Mouse (Mus musculus): ENCODE measurements at regions not wholly inside any gene's neighbourhood (a gene's known extent, or its start where the extent isn't known, plus 50 kb on each side); places are given as distances from the start of the nearest gene placed in this dataset.

DNA sequence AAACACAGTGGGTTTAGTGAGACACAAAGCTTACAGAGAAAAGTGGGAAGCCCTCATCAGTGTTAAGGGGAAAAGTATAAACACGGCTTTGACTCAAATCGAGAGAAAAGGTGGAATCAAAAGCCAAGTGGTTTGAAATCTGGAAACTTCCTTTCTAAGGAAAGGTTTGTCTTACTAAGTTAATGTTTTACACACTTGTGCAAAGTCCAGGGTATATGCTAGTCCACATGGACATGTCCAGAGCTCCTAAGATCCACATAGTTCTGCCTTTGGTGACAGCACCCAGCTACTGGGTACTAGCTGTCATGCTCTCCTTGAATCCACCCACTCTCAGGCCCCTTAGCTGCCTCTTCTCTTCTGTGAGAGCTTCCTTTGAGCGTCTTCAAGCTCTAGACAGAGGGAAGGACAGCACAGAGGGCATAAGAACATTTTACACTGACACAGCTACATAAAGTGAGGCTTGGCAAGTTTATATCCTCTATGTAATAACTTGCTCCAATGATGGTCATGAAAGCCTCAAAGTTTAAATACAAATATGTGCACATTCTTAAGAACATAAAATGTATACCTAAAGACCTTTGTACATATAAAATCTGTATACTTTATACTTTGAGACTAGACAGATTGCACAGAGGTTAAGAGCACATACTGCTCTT, 52.2 kb upstream of the Nt5e start:
- no peak for DNase-seq (ENCODE audit: extremely low spot score in 1 of 2, low spot score in 1 of 2)

DNA sequence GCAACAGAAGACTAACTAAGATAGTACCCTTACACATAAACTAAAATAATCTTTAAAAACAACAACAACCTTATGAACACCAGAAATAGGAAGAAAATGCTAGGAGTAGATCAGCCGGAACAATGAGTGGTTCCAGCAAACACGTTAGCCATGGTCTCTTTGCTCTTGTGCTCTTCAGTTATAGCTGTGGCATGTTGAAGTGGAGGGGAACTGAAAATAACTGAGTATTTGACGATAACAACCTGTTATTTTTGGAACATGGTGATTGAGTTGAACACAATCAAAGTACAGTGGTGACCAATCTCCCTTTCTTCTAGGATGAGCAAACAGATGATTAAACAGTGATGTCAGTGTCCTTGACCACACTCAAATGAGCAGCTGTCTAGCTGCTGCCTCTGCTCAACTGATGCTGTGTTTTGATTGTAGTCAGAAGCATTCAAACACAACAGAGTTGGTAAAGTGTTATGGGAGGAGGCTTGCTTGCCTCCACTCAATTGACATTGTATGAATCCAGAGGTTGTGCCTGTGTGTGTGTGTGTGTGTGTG, 50.9 kb upstream of the Nt5e start:
- DNase-seq (ENCODE audit: extremely low spot score in 1 of 2, low spot score in 1 of 2), result no peak

DNA sequence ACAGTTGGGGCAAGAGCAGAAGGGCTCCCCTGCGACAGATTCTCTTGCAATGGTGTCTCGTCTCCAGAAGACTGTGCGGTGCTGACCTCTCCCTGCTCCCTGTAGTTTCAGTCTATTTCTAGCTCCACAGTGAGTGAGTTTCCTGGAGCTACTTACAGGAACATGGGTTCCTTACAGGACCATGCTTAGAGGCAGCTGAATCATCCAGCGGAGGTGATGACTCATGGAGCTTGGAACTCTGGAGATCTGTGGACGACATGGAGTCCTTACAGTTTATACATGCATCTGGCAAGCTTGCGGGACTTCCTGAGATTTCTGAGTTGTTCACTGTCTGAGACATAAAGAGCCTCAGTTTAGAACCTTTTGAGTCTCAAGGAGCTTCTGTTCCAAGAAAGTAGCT, 50.0 kb upstream of the Nt5e start:
- DNase-seq (ENCODE audit: extremely low spot score in 1 of 2, low spot score in 1 of 2), result no peak
